Mouse (Mus musculus) B cell, adult 67 days (primary cell): Measurements from ENCODE around the gene Olfr1085. TPM values are rescaled to one million over a fixed set of nuclear protein-coding genes. Genes with fewer than 3 reads are reported as not detected.

ENCODE experiments used
- total RNA-seq, 2 experiments: library from RNA; stranded (reverse); gene quantifications; 4 replicates each; pipeline ENCODE4 v1.2.4; 2023

Olfr1085 gene
- not detected for total RNA-seq

GRCm38 (mm10) chr2:86661919-86662318 is at the start of gene Olfr1085:
TSS of gene Olfr1085 (minus strand) at chr2:86662019.

DNA sequence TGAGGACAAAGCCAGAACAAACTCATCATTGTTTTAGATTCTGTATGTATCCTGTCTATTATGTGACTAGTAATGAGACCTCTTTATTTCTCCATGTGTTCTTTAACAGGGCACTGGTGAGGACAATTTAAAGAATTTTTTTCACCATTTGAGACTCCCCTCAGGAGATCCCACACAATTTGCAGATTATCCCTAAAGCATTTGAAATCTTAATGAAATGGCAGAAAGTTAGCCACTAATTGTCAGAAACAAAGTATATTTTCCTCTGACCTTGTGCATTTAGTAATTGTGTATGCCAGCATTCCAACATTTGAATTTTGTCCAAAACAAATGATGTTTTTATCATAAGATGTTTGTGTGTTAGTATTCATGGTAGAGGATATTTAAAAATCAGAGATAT is 36.5 kb upstream of the Olfr1085 start, which contains the start of gene Olfr1087:
Olfr1087 (minus strand) TSS at position 101 of the 400 bp plus-strand sequence.

GRCm38 (mm10) chr2:86679992-86680391 is 18.2 kb upstream of the Olfr1085 start, which contains the start of gene Olfr1086:
TSS of gene Olfr1086 (minus strand) at chr2:86680092.

DNA sequence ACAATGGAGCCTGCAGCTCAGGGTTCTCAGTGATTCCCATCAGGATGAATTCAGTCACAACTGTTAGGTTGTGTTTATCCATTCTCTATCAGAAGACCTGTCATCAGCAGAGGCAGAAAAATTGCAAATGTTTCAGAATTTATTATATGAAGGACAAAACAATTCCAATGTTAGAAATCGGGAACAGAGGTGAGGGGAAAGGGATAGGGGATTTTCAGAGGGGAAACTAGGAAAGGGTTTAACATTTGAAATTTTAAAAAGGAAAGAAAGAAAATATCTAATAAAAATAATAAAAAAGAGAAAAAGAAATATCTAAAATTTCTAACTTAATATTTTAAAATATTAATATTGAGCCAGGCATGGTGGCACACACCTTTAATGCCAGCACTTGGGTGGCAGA is 22.2 kb downstream of the Olfr1085 start, which contains the start of gene Olfr1084:
Olfr1084 (minus strand) TSS at position 101 of the 400 bp plus-strand sequence.

Other genes starting within 250 kb of the Olfr1085 start
- gene Olfr1061, start 248.0 kb downstream of the Olfr1085 start, total RNA-seq = not detected
- gene Olfr1062, start 235.3 kb downstream of the Olfr1085 start, total RNA-seq = not detected
- not detected for gene Olfr1065, start 211.4 kb downstream of the Olfr1085 start, total RNA-seq
- gene Olfr1066, start 205.8 kb downstream of the Olfr1085 start, total RNA-seq = not detected
- gene Olfr228, start 174.6 kb downstream of the Olfr1085 start, total RNA-seq = not detected
- gene Olfr1076, start 153.6 kb downstream of the Olfr1085 start, total RNA-seq = not detected
- gene Olfr1079, start 119.5 kb downstream of the Olfr1085 start, total RNA-seq = not detected
- gene Olfr1080, start 103.8 kb downstream of the Olfr1085 start, total RNA-seq = not detected
- gene Olfr1082, start 63.1 kb downstream of the Olfr1085 start, total RNA-seq = not detected
- not detected for gene Olfr1084, start 22.3 kb downstream of the Olfr1085 start, total RNA-seq
- not detected for gene Olfr1086, start 18.1 kb upstream of the Olfr1085 start, total RNA-seq
- not detected for gene Olfr1087, start 36.4 kb upstream of the Olfr1085 start, total RNA-seq
- not detected for gene Olfr1089, start 71.7 kb upstream of the Olfr1085 start, total RNA-seq
- not detected for gene Olfr1090, start 97.0 kb upstream of the Olfr1085 start, total RNA-seq
- gene Olfr1093, start 120.5 kb upstream of the Olfr1085 start, total RNA-seq = not detected
- gene Olfr141, start 148.0 kb upstream of the Olfr1085 start, total RNA-seq = not detected
- not detected for gene Olfr1094, start 162.6 kb upstream of the Olfr1085 start, total RNA-seq
- not detected for gene Olfr1095, start 189.7 kb upstream of the Olfr1085 start, total RNA-seq
- gene Gm13723, start 212.8 kb upstream of the Olfr1085 start, total RNA-seq = not detected
- gene Olfr1097, start 230.2 kb upstream of the Olfr1085 start, total RNA-seq = not detected